Mouse (Mus musculus): ENCODE measurements around the gene Casc3.
"Not testable (repeated sequence)": the region's sequence is repeated elsewhere in the genome, so short reads cannot be mapped to it uniquely, and the experiment has no call there.

DNA sequence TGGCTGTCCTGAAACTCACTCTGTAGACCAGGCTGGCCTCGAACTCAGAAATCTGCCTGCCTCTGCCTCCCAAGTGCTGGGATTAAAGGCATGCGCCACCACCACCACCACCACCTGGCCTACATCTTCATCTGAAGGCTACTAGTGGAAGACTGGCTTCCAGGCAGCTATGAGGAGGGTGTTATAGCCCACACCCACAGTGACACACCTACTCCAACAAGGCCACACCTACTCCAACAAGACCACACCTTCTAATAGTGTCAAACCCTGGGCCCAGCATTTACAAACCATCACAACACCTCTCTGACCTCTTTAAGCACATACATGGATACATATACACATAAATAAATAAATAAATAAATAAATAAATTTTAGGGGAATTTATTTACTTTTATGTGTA lies 21.4 kb downstream of the Casc3 start:
- not testable (repeated sequence) for TF ChIP-seq CTCF (IDR thresholded peaks at IDR 0.05; ENCODE audit: borderline replicate concordance, insufficient read depth, low read length); POLR2A (IDR thresholded peaks at IDR 0.05; ENCODE audit: low read depth, low read length)

Measured in embryonic fibroblast, embryonic 13.5 days (primary cell).